Mouse (Mus musculus) G1E (cell line): Measurements from ENCODE around the gene Stoml1.

ENCODE experiments used
- CTCF ChIP-seq: IDR thresholded peaks from 2 replicates; pipeline ENCODE4 v1.5.1; 2012; ENCODE audit warnings: low read depth, low read length, inconsistent platforms, mixed read lengths
- GATA1 ChIP-seq: IDR thresholded peaks from 2 replicates; pipeline ENCODE4 v1.6.1; 2012; ENCODE audit warnings: borderline replicate concordance, low read length, inconsistent platforms, mixed read lengths
- POLR2AphosphoS5 ChIP-seq: IDR thresholded peaks from 2 replicates; pipeline ENCODE4 v1.6.1; 2012; ENCODE audit warnings: low read depth, low read length, inconsistent platforms; ENCODE audit not compliant: insufficient replicate concordance

DNA sequence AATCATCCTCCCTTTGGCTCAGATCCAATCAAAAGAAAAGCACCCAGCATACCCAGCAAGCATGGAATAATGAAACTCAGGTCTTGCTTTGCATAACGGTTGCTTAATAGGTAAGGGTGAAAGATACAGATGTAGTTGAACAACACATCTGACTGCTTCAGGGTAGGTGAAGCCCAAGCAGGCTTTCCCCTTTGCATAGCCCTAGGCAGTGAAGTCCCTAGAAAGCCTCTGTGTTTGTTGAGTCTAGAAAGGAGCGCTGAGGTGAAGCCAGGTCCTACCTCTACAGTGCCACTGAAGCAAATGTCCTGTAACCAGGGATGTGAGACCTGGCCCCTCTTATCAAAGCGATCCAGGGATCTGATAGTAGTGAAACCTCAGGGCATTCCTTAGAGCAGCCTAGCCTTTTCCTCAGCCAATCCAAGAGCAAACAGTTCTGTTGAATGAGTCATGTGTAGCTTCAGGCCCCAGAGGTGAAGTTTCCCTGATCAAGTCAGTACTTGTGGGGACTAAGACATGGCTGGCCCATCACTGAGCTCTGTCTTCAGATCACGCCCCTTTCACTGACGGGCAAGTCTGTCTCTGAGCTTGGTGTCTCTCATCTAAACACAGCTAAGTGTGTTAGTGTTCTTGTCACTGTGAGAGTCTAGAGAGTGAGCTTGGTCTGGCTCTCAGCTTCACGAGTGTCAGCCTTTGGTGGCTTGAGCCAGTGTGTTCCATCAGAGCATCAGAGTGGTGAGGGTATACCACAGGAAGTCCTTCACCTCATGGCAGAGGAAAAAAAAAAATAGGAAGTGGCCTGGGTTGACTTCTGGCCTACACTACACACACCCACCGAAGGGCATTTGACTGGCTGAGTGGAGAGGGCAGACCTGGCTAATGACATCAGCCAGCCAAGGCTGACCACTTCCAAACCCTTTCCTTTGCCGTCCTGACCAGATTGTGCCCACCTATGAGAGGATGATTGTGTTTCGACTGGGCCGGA lies 3.0 kb downstream of the Stoml1 start:
- TF ChIP-seq GATA1 (no peak), CTCF (no peak), POLR2AphosphoS5 (no peak)
